Mouse (Mus musculus): ENCODE data around the gene Rffl. TPM values are rescaled to one million over a fixed set of nuclear protein-coding genes. Genes with fewer than 3 reads are reported as not detected.

The Rffl gene
- polyA plus RNA-seq, 1 experiment from 2014 or later, result 17.9 TPM

DNA sequence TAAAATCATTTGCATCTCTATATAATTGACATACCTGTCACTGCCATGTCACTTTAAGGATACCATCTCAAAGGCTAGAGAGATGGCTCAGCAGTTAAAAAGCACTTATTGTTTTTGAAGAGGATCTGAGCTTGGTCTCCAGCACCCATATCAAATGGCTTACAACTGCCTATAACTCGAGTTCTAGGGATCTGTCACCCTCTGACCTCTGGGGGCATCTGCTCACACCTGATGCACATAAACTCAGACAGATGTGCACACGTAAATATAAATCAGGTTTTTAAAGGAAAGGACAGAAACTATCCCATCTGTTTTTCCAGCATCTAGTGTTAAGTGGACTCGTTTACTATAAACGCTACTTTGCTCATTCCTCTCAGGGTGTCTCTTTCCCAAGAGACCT lies 107.7 kb downstream of the Rffl start:
- no peak for ATAC-seq (ENCODE audit: insufficient number of reproducible peaks, insufficient read depth, low FRiP score, low read depth)
- Histone ChIP-seq H3K4me1 (ENCODE audit: control insufficient read depth, insufficient read depth, low read length) (peaks cover 18% of the 10 kb centered on the region), H3K27me3 (ENCODE audit: control insufficient read depth, insufficient read depth, low read length) (no peaks in the 10 kb centered on the region), H3K9ac (replicated peaks; ENCODE audit: low read depth, low read length) (peak overlapping the region; percentile 80; the same call in 1 of the 2 replicates), H3K9me3 (ENCODE audit: control insufficient read depth, low read depth, low read length) (no peaks in the 10 kb centered on the region), H3K27ac (ENCODE audit: low read length) (peak overlapping the region; percentile 92; the same call in 1 of the 2 replicates), H3K4me3 (ENCODE audit: low read depth, low read length) (peak overlapping the region; percentile 99), H3K4me2 (replicated peaks; ENCODE audit: low read depth, low read length) (peak overlapping the region; percentile 96), H3K36me3 (ENCODE audit: control insufficient read depth, insufficient read depth, low read length) (no peaks in the 10 kb centered on the region)
- 11% methylated on average over 4 of the region's 4 CpGs for WGBS

DNA sequence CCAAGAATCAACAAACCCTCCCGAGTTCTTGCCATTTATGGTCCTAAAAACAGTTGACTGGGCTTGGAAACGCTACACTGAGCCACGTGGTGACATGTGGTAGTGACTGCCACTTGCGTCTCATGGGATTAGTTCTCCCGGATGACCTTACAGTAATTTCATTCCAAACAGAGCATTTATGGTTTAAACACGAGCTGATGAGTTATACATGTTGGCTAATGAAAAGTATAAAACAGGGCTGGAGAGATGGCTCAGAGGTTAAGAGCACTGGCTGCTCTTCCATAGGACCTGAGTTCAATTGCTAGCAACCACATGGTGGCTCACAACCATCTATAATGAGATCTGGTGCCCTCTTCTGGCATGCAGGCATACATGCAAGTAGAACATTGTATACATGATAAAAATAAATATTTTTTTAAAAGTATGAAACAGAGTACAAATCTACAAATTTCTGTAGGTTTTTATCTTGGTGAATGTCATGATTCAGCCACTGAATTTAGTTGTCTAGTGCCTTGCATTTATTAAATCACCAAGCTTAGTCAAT lies 108.7 kb downstream of the Rffl start:
- H3K4me2 ChIP-seq (replicated peaks; ENCODE audit: low read depth, low read length), result no peak overlapping the region
- 82% methylated on average over 6 of the region's 6 CpGs for WGBS
- H3K27ac ChIP-seq (ENCODE audit: low read length), result no peak overlapping the region

DNA sequence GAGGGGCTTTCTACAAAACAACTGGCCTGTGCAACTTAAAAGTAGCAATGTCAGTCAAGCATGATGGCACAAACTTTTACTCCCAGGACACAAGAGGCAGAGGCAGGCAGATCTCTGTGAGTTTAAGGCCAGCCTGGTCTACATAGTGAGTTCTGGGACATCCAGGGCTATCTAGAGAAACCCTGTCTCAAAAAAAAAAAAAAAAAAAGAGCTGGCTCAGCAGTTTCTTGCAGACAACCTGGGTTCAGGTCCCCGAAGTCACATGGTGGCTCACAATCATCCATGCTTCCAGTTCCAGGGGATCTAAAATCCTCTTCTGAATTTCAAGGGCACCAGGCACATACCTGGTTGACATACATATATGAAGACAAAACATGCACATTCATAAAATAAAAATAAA lies 115.1 kb downstream of the Rffl start:
- H3K36me3 ChIP-seq (ENCODE audit: control insufficient read depth, insufficient read depth, low read length), result no peaks in the 10 kb centered on the region
- WGBS, result 83% methylated on average over 1 of the region's 1 CpGs
- no peak overlapping the region for H3K4me3 ChIP-seq (ENCODE audit: low read depth, low read length)
- no peak overlapping the region for H3K4me2 ChIP-seq (replicated peaks; ENCODE audit: low read depth, low read length)
- H3K27ac ChIP-seq (ENCODE audit: low read length), result no peak overlapping the region
- no peaks in the 10 kb centered on the region for H3K4me1 ChIP-seq (ENCODE audit: control insufficient read depth, insufficient read depth, low read length)
- no peaks in the 10 kb centered on the region for H3K27me3 ChIP-seq (ENCODE audit: control insufficient read depth, insufficient read depth, low read length)
- H3K9ac ChIP-seq (replicated peaks; ENCODE audit: low read depth, low read length), result no peak overlapping the region
- H3K9me3 ChIP-seq (ENCODE audit: control insufficient read depth, low read depth, low read length), result no peaks in the 10 kb centered on the region
- no peak for ATAC-seq (ENCODE audit: insufficient number of reproducible peaks, insufficient read depth, low FRiP score, low read depth)

More for the DNA sequence above, 108.7 kb downstream of the Rffl start:
- H3K4me3 ChIP-seq (ENCODE audit: low read depth, low read length), result no peak overlapping the region
- H3K9ac ChIP-seq (replicated peaks; ENCODE audit: low read depth, low read length), result no peak overlapping the region
- ATAC-seq (ENCODE audit: insufficient number of reproducible peaks, insufficient read depth, low FRiP score, low read depth), result no peak
- no peaks in the 10 kb centered on the region for H3K27me3 ChIP-seq (ENCODE audit: control insufficient read depth, insufficient read depth, low read length)
- no peaks in the 10 kb centered on the region for H3K36me3 ChIP-seq (ENCODE audit: control insufficient read depth, insufficient read depth, low read length)
- H3K4me1 ChIP-seq (ENCODE audit: control insufficient read depth, insufficient read depth, low read length), result peaks cover 18% of the 10 kb centered on the region
- H3K9me3 ChIP-seq (ENCODE audit: control insufficient read depth, low read depth, low read length), result no peaks in the 10 kb centered on the region

Other genes starting within 250 kb of the Rffl start
- gene Cct6b, start 106.9 kb downstream of the Rffl start, polyA plus RNA-seq (2014; fragmentation: Nextera tagmentation; extraction: Ambion mirVana), result 0.22 and 0.56 TPM in 2 replicates
- 34.2 and 37.8 TPM in 2 replicates for gene Zfp830, start 106.9 kb downstream of the Rffl start, polyA plus RNA-seq (2014; fragmentation: Nextera tagmentation; extraction: Ambion mirVana)
- 34.9 and 43.4 TPM in 2 replicates for gene Lig3, start 90.1 kb downstream of the Rffl start, polyA plus RNA-seq (2014; fragmentation: Nextera tagmentation; extraction: Ambion mirVana)
- gene Rad51d, start 19.4 kb upstream of the Rffl start, polyA plus RNA-seq (2014; fragmentation: Nextera tagmentation; extraction: Ambion mirVana), result 14.1 and 14.4 TPM in 2 replicates
- 0.12 and 0.34 TPM in 2 replicates for gene Fndc8, start 20.9 kb upstream of the Rffl start, polyA plus RNA-seq (2014; fragmentation: Nextera tagmentation; extraction: Ambion mirVana)
- gene Nle1, start 37.2 kb upstream of the Rffl start, polyA plus RNA-seq (2014; fragmentation: Nextera tagmentation; extraction: Ambion mirVana), result 30.9 and 31.6 TPM in 2 replicates
- 1.6 and 1.8 TPM in 2 replicates for gene Unc45b, start 39.3 kb upstream of the Rffl start, polyA plus RNA-seq (2014; fragmentation: Nextera tagmentation; extraction: Ambion mirVana)
- gene Slfn5, start 80.1 kb upstream of the Rffl start, polyA plus RNA-seq (2014; fragmentation: Nextera tagmentation; extraction: Ambion mirVana), result 1.3 and 1.8 TPM in 2 replicates
- 30.6 and 35.9 TPM in 2 replicates for gene Slfn9, start 120.6 kb upstream of the Rffl start, polyA plus RNA-seq (2014; fragmentation: Nextera tagmentation; extraction: Ambion mirVana)
- 0.78 and 0.86 TPM in 2 replicates for gene Slfn8, start 149.6 kb upstream of the Rffl start, polyA plus RNA-seq (2014; fragmentation: Nextera tagmentation; extraction: Ambion mirVana)
- 3.4 and 4.9 TPM in 2 replicates for gene Slfn2, start 193.9 kb upstream of the Rffl start, polyA plus RNA-seq (2014; fragmentation: Nextera tagmentation; extraction: Ambion mirVana)
- gene Slfn1, start 245.6 kb upstream of the Rffl start, polyA plus RNA-seq (2014; fragmentation: Nextera tagmentation; extraction: Ambion mirVana), result 0.22 TPM in 1 of 2 replicates, not detected in the other

All from stomach, embryonic 14.5 days (tissue).